Mouse (Mus musculus): ENCODE data around the gene Rpl29.

- TF ChIP-seq CTCF (IDR thresholded peaks at IDR 0.05; ENCODE audit: control insufficient read depth, insufficient read depth, low read length) (no peak), POLR2A (IDR thresholded peaks at IDR 0.05; ENCODE audit: borderline replicate concordance, control insufficient read depth, low read depth, low read length) (no peak)
These were observed 36.4 kb downstream of the Rpl29 start, which contains the start of gene Gpr62 for GRCm38 (mm10) chr9:106465571-106466200.
